Mouse (Mus musculus) intestine, embryonic 14.5 days (tissue): ENCODE measurements at regions not wholly inside any gene's neighbourhood (a gene's known extent, or its start where the extent isn't known, plus 50 kb on each side); places are given as distances from the start of the nearest gene placed in this dataset.
"Not testable (repeated sequence)": the region's sequence is repeated elsewhere in the genome, so short reads cannot be mapped to it uniquely, and the experiment has no call there.

ENCODE experiments used
- ATAC-seq: fragments of 200-750 bp; cut with Nextera tagmentation; replicated peaks from 2 replicates; pipeline ENCODE4 v1.8.0; 2017; ENCODE audit warnings: low read depth, moderate number of reproducible peaks, moderate TSS enrichment, moderate library complexity; ENCODE audit not compliant: low FRiP score, low TSS enrichment
- DNase-seq: peaks from one replicate; pipeline ENCODE4 v3.0.0-alpha.2; 2018; ENCODE audit warnings: low spot score
- H3K27ac ChIP-seq: fragments of 300-500 bp; sonication (generic); 2 replicates; pipeline ENCODE4 v1.5.1; 2014; ENCODE audit warnings: low read depth, mild to moderate bottlenecking, control low read depth
- H3K27me3 ChIP-seq: fragments of 300-500 bp; sonication (generic); replicated peaks from 2 replicates; pipeline ENCODE4 v1.6.1; 2014; ENCODE audit warnings: low read length, control low read depth; ENCODE audit not compliant: control insufficient read depth, insufficient read depth
- H3K36me3 ChIP-seq: fragments of 300-500 bp; sonication (generic); 2 replicates; pipeline ENCODE4 v1.6.1; 2014; ENCODE audit warnings: low read length, control low read depth; ENCODE audit not compliant: control insufficient read depth, insufficient read depth
- H3K4me1 ChIP-seq: fragments of 300-500 bp; sonication (generic); replicated peaks from 2 replicates; pipeline ENCODE4 v1.6.1; 2014; ENCODE audit warnings: low read length, control low read depth, mixed read lengths; ENCODE audit not compliant: control insufficient read depth, insufficient read depth
- H3K4me2 ChIP-seq: fragments of 300-500 bp; sonication (generic); 2 replicates; pipeline ENCODE4 v1.6.1; 2014; ENCODE audit warnings: low read length
- H3K4me3 ChIP-seq: fragments of 300-500 bp; sonication (generic); 2 replicates; pipeline ENCODE4 v1.5.1; 2014; ENCODE audit warnings: low read depth, low read length, control low read depth, mixed read lengths
- H3K9ac ChIP-seq: fragments of 300-500 bp; sonication (generic); 2 replicates; pipeline ENCODE4 v1.6.1; 2014; ENCODE audit warnings: mild to moderate bottlenecking, low read length
- H3K9me3 ChIP-seq: fragments of 300-500 bp; sonication (generic); 2 replicates; pipeline ENCODE4 v1.6.1; 2016; ENCODE audit warnings: low read length, control low read depth; ENCODE audit not compliant: control insufficient read depth
- WGBS: fragments of 180-500 bp; shearing (Covaris S2); extraction: QIAGEN DNeasy Blood & Tissue Kit; methylation state at CpG from one replicate; pipeline ENCODE4 v1.1.7; 2014; 5-methylcytosine and 5-hydroxymethylcytosine counted together

DNA sequence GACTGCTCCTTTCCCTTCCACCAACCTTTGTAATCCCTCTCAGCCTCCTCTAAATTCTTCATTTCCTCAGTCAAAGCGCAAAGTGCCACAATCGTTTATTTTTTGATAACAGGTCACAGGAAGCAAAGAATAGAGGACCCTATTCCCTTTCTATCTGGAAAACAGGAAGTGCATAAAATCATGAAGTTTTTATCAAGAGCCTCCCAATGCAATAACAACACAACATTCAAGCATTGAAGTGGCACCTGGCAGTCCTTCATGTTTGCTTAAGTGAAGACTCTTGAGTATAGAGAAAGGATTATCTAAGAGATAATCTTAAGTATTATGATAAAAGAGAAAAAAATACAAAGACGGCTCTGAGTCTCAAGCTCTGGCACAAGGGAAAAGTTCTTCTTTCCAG, 111.9 kb downstream of the Ibtk start:
- 0 out of 2 replicates have a peak, but pooled peaks cover 2% of the 10 kb centered on the region for H3K9me3 ChIP-seq
- DNase-seq (no peak), ATAC-seq (no peak)
- no peak overlapping the region for H3K4me3 ChIP-seq
- H3K36me3 ChIP-seq = no peaks in the 10 kb centered on the region
- H3K27me3 ChIP-seq = no peaks in the 10 kb centered on the region
- WGBS = 66% methylated on average over 3 of the region's 3 CpGs
- no peak overlapping the region for H3K27ac ChIP-seq
- no peak overlapping the region for H3K4me2 ChIP-seq
- no peaks in the 10 kb centered on the region for H3K4me1 ChIP-seq
- H3K9ac ChIP-seq = no peak overlapping the region

DNA sequence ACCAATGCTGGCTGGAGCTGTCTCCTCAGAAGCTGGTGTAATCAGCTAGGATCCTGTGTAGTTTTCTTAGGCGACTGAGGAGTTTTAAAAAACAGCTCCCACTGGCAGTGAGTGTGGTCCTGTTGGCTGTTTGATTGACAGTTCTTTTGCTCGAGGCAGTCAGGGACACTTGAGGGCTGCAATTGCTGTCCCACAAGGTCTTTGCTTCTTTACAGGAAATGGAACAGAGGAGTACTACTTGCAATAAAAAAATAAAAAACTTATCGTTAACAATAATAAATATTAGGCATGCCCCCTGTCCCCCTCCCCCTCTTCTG, 113.0 kb downstream of the Ibtk start:
- no peak overlapping the region for H3K9ac ChIP-seq
- H3K4me3 ChIP-seq = no peak overlapping the region
- no peak overlapping the region for H3K4me2 ChIP-seq
- WGBS = 66% methylated on average over 3 of the region's 3 CpGs
- ATAC-seq = no peak
- no peak overlapping the region for H3K27ac ChIP-seq
- no peak for DNase-seq
- 0 out of 2 replicates have a peak, but pooled peaks cover 2% of the 10 kb centered on the region for H3K9me3 ChIP-seq
- no peaks in the 10 kb centered on the region for H3K27me3 ChIP-seq
- no peaks in the 10 kb centered on the region for H3K4me1 ChIP-seq
- no peaks in the 10 kb centered on the region for H3K36me3 ChIP-seq

DNA sequence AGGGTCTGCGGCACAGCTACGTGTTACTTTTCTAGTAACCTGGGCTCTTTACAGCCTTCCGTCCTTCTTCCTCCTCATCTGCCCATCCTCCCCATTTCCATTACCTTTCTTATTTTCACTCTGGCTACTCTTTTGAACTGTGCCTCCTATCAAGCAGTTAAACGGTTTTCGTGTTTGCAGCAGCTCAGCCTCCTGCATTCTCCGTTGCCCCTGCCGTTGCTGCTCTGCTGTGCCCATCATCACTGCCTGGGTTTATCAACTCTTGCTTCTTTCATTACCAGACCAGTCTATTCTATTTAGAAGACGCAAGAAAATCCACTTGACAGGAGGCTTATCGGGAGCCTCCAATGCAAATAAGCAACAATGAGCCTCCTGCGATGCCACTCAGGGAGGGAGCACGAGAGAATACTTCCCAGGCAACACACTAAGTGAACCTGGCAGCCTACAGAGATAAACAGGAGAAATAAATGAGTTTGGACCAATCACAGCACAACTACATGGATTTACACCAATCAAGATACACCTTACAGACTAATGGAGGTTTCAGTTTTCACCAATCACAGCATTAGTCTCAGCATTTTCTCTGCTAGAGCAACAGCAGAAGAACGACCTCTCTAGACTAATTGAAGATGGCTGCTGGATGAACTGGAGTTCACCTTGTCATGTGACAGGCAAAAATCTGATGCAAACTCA, 113.5 kb downstream of the Ibtk start:
- Histone ChIP-seq H3K4me3 (no peak overlapping the region), H3K4me2 (no peak overlapping the region)

DNA sequence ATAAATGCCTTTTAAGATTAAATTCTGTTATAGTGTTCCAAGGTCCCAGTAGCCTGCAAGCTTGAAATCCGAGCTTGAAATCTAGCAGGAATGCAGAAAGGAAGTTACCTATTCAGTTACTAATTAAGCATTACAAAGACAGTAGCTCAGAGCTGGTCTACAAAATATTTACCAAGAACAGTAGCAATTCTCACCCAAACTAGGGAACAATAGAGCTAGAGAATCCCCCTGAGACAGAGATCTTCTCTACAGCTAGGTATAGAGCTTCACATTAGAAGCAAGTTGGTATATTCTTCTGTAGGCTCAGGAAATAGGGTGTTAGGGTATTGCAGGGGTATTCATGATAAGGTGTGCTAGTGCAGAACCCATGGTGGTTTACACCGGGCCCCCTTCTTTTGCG, 114.3 kb downstream of the Ibtk start:
- H3K9ac ChIP-seq, H3K4me3 ChIP-seq, DNase-seq, ATAC-seq, H3K27me3 ChIP-seq, H3K4me2 ChIP-seq, H3K36me3 ChIP-seq, H3K4me1 ChIP-seq, H3K27ac ChIP-seq, H3K9me3 ChIP-seq: not testable (repeated sequence)
- WGBS = 84% methylated on average over 3 of the region's 3 CpGs

More for the DNA sequence above, 113.5 kb downstream of the Ibtk start:
- Histone ChIP-seq H3K27me3 (no peaks in the 10 kb centered on the region), H3K27ac (no peak overlapping the region), H3K9ac (no peak overlapping the region), H3K9me3 (0 out of 2 replicates have a peak, but pooled peaks cover 2% of the 10 kb centered on the region), H3K4me1 (no peaks in the 10 kb centered on the region), H3K36me3 (no peaks in the 10 kb centered on the region)
- 89% methylated on average over 12 of the region's 12 CpGs for WGBS
- DNase-seq (no peak), ATAC-seq (no peak)

DNA sequence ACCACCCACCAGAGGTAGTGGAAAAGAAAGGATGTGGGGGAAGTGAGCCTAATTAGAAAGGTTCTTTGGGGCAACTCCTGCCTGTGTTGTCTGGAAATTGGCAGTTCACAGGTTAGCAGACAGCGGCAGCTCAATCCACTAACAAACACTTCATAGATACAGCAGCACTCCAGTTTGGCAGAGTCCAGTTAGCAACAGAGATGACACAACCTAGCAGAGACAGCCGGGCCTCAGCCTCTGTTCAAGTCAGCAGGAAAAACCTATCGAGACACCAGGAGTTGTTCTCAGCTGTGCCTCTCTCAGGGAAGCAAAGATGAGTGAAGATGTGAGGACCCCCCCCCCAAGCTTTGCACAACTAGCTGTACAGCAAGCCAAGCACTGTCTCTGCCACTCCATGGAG, 131.2 kb downstream of the Ibtk start:
- Histone ChIP-seq H3K27me3 (no peaks in the 10 kb centered on the region), H3K4me3 (no peak overlapping the region), H3K4me2 (no peak overlapping the region), H3K4me1 (no peaks in the 10 kb centered on the region), H3K9ac (no peak overlapping the region), H3K36me3 (no peaks in the 10 kb centered on the region), H3K9me3 (no peaks in the 10 kb centered on the region), H3K27ac (no peak overlapping the region)
- no peak for ATAC-seq
- no peak for DNase-seq
- 92% methylated on average over 3 of the region's 3 CpGs for WGBS

DNA sequence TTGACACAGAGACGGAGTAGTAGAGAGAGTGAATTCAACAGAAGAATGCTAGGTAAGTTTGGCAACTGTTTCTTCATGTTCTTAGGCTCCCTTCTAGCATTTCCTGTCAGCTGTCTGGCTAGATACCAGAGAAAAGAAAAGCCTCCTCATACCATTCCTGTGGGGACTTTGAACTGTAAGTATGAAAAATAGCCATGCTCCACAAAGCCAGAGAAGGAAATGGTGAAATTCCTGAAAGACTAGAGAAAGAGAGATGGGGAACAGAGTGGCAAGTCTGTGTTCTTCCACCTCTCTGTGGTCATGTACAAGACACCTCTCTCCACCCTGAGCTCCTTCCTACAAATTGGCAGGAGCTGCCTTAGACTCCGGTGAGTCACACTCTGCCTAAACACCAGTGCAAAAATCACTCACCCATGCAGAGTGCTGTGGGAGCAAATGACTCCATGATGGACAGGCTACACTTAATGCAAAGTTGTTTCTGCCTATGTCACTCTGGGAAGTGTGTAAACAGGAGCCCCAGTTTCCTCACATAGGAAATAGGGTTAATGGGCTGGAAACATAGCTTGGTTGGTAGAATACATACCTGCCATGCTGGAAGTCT, 131.9 kb downstream of the Ibtk start:
- DNase-seq (no peak), ATAC-seq (no peak)
- Histone ChIP-seq H3K9me3 (no peaks in the 10 kb centered on the region), H3K9ac (no peak overlapping the region), H3K27ac (no peak overlapping the region), H3K4me1 (no peaks in the 10 kb centered on the region), H3K4me3 (no peak overlapping the region), H3K27me3 (no peaks in the 10 kb centered on the region), H3K36me3 (no peaks in the 10 kb centered on the region), H3K4me2 (no peak overlapping the region)
- WGBS = 69% methylated on average over 2 of the region's 2 CpGs

DNA sequence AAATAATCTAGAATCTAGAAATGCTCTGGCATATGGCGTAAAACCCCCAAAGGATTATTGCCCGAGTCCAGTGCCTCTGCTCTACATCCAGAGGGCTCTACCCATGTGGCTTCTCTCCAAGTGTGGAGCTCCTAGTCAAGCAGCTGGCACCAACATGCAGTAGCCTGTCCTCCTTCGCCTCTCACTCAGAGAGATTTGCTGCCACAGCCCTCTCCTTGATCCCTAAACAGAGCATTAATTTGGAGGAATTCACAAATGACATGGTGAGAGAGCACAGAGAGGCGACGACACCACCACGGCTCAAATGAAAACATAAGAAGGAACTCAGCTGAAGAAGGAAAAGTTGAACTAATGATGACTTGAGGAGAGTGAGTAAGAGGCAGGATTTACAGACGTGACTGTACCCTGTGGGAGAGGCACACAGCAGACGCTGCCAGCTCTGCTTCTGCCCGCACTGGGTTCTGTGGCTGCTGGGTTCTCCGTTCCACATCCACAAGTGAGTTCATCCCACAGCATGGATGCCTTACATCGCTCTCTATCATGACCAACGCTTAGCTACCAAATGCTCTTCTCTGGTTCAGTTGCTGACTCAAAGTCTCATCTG, 132.8 kb downstream of the Ibtk start:
- 77% methylated on average over 12 of the region's 12 CpGs for WGBS
- H3K9ac ChIP-seq = no peak overlapping the region
- H3K4me1 ChIP-seq = no peaks in the 10 kb centered on the region
- no peak overlapping the region for H3K4me2 ChIP-seq
- H3K36me3 ChIP-seq = no peaks in the 10 kb centered on the region
- DNase-seq (no peak), ATAC-seq (no peak)
- no peak overlapping the region for H3K27ac ChIP-seq
- H3K27me3 ChIP-seq = no peaks in the 10 kb centered on the region
- H3K9me3 ChIP-seq = no peaks in the 10 kb centered on the region
- no peak overlapping the region for H3K4me3 ChIP-seq

DNA sequence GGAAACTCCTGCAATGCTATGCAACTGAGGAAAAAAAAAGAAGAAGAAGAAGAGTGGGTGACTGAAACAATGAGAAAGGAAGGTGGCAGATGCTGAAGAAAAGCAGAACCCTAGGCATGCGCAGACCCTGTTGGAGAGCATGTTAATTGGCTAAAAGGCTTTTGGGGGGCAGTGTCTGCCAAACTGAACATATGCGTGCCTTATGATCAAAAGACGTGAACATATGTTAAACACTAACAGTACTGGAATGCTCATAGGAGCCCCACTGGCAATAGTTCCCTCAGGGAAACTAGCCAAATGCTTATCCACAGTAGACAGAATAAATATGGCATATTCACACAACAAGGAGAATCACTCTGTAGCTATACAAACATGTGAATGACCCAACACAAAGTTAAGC, 140.0 kb downstream of the Ibtk start:
- DNase-seq (no peak), ATAC-seq (no peak)
- Histone ChIP-seq H3K4me1 (no peaks in the 10 kb centered on the region), H3K9ac (no peak overlapping the region), H3K27me3 (no peaks in the 10 kb centered on the region), H3K4me3 (no peak overlapping the region), H3K4me2 (no peak overlapping the region), H3K9me3 (no peaks in the 10 kb centered on the region), H3K27ac (no peak overlapping the region), H3K36me3 (no peaks in the 10 kb centered on the region)
- WGBS = 71% methylated on average over 3 of the region's 3 CpGs

DNA sequence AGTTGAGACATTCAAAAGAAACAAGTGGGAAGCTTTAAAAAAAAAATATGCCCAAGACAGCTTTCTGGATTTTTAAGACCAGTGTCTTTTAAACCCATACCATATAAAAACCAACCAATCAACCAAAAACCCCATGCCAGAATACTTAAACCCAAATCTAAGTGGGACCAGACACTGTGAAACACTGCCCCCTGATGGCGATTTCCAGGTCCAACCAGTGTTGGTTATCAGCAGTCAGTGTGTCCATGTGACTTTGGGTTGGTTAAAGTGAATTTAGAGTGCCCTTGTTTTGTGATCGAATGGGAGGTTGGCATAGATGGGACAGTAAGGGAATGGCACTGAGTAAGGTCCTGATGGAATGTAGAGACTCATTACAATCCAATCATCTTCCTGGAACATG, 152.2 kb downstream of the Ibtk start:
- H3K9ac ChIP-seq = no peak overlapping the region
- no peak overlapping the region for H3K27ac ChIP-seq
- no peak overlapping the region for H3K4me3 ChIP-seq
- H3K36me3 ChIP-seq = no peaks in the 10 kb centered on the region
- H3K4me2 ChIP-seq = no peak overlapping the region
- no peaks in the 10 kb centered on the region for H3K27me3 ChIP-seq
- no peaks in the 10 kb centered on the region for H3K4me1 ChIP-seq
- ATAC-seq (no peak), DNase-seq (no peak)
- 40% methylated on average over 2 of the region's 2 CpGs for WGBS
- no peaks in the 10 kb centered on the region for H3K9me3 ChIP-seq
